Mouse (Mus musculus): Measurements from ENCODE around the gene Rxra.

GRCm38 (mm10) chr2:27761996-27762340 is 85.7 kb downstream of the Rxra start:
- TF ChIP-seq POLR2A (IDR thresholded peaks at IDR 0.05; ENCODE audit: low read depth, low read length) (no peak), CTCF (conservative IDR thresholded peaks at IDR 0.05; ENCODE audit: insufficient read depth, insufficient read length, low read depth, low read length) (no peak)

Measured in kidney, adult 2 months (tissue).